Mouse (Mus musculus): ENCODE results near the gene Plcb4. TPM values are rescaled to one million over a fixed set of nuclear protein-coding genes. Genes with fewer than 3 reads are reported as not detected.

Gene Plcb4
- total and polyA plus RNA-seq, 3 experiments: not detected

DNA sequence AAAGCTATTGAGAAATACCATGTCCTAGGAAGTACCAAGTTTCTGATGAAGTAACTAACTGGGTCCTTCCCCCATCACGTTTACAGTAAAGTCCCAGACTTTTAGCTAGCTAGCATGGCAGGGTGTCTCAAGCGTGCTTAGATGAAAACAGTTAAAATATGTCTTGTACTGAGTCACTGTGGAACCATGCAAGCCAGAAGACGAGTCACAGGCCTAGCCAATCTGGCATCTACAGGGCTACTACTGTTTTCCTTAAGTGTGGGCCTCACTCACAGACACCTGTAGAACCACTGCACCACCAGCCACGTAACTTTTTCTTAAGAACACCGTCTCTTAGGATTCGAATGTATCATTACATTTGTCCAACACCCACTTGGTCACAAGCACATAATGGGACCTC, 278.8 kb downstream of the Plcb4 start:
- TF ChIP-seq RAD21 (IDR thresholded peaks at IDR 0.05; ENCODE audit: low read depth, low read length): no peak
- no peak for TF ChIP-seq CTCF (conservative IDR thresholded peaks at IDR 0.05 in 1 of 2, IDR thresholded peaks at IDR 0.05 in 1 of 2; ENCODE audit: low read depth in 2 of 2, low read length in 2 of 2)
- TF ChIP-seq NELFE (IDR thresholded peaks at IDR 0.05; ENCODE audit: low read depth, low read length): no peak
- TF ChIP-seq ZMIZ1 (IDR thresholded peaks at IDR 0.05; ENCODE audit: low read depth, low read length): no peak
- TF ChIP-seq TBP (conservative IDR thresholded peaks at IDR 0.05; ENCODE audit: low read depth, low read length): no peak
- Histone ChIP-seq H3K36me3 (replicated peaks in 1 of 2; ENCODE audit: control insufficient read depth in 1 of 2, insufficient read depth in 1 of 2, low read length in 1 of 2) (no peaks in the 10 kb centered on the region), H3K27ac (ENCODE audit: insufficient read depth, low read depth) (no peak overlapping the region), H3K27me3 (replicated peaks) (no peaks in the 10 kb centered on the region), H3K4me3 (replicated peaks in 1 of 3; ENCODE audit: low read depth in 2 of 3, low read length in 2 of 3, poor library complexity in 1 of 3) (no peak overlapping the region), H3K4me1 (ENCODE audit: control insufficient read depth in 1 of 2, insufficient read depth in 2 of 2) (no peaks in the 10 kb centered on the region), H3K9me3 (replicated peaks; ENCODE audit: low read length) (peaks cover 78% of the 10 kb centered on the region), H3K9ac (ENCODE audit: insufficient read depth, low read depth) (no peak overlapping the region), H3K79me2 (replicated peaks; ENCODE audit: control insufficient read depth, extremely low read depth, insufficient read depth, poor library complexity, severe bottlenecking) (no peaks in the 10 kb centered on the region), H3K4me2 (ENCODE audit: insufficient read depth, low read depth, poor library complexity, severe bottlenecking) (no peak overlapping the region)
- dilution Hi-C loops (cut with MboI; ENCODE audit: extremely low pct_ligation_motif_present, extremely low pct_unique_long_range_greater_than_20kb, low sequenced_read_pairs): no loop called here
- in situ Hi-C loops (cut with MboI; ENCODE audit: low pct_ligation_motif_present, low pct_unique_long_range_greater_than_20kb, low sequenced_read_pairs): no loop called here
- DNase-seq (ENCODE audit: extremely low read depth): no peak

DNA sequence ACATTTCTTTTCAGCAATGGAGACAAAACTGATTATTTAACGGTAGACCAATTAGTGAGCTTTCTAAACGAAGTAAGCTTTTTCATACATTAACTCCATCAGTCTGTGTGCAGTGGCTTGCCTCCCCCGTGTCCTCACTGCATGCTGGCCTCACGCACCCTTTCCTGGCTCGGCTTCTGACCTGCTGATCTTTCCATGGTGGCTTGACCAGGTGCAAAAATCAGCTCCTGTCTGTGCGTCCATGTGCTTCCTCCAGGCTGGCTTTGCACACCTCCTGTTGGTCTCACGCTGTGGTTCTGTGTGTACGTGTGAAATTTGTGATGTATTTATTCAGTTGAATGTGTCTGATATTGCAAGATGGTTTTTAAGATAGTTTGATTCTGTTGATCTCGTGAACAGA, 281.1 kb downstream of the Plcb4 start:
- in situ Hi-C loops (cut with MboI; ENCODE audit: low pct_ligation_motif_present, low pct_unique_long_range_greater_than_20kb, low sequenced_read_pairs): no loop called here
- H3K4me1 ChIP-seq (ENCODE audit: control insufficient read depth in 1 of 2, insufficient read depth in 2 of 2): no peaks in the 10 kb centered on the region
- H3K79me2 ChIP-seq (replicated peaks; ENCODE audit: control insufficient read depth, extremely low read depth, insufficient read depth, poor library complexity, severe bottlenecking): no peaks in the 10 kb centered on the region
- TF ChIP-seq NRF1 (IDR thresholded peaks at IDR 0.05; ENCODE audit: low read depth, low read length): no peak
- no peak for TF ChIP-seq USF2 (conservative IDR thresholded peaks at IDR 0.05; ENCODE audit: low read depth, low read length)
- no peak for TF ChIP-seq ELF1 (IDR thresholded peaks at IDR 0.05; ENCODE audit: low read depth, low read length)
- no peak for TF ChIP-seq JUN (IDR thresholded peaks at IDR 0.05; ENCODE audit: insufficient read depth, low read depth, low read length)
- TF ChIP-seq PAX5 (IDR thresholded peaks at IDR 0.05; ENCODE audit: low read length): no peak
- TF ChIP-seq CHD2 (IDR thresholded peaks at IDR 0.05; ENCODE audit: low read length): no peak
- no peak for TF ChIP-seq EP300 (IDR thresholded peaks at IDR 0.05; ENCODE audit: low read length)
- TF ChIP-seq TBP (conservative IDR thresholded peaks at IDR 0.05; ENCODE audit: low read depth, low read length): no peak
- TF ChIP-seq IRF4 (IDR thresholded peaks at IDR 0.05; ENCODE audit: low read depth, low read length): no peak
- TF ChIP-seq TCF12 (IDR thresholded peaks at IDR 0.05; ENCODE audit: low read depth, low read length): no peak
- TF ChIP-seq MYC (IDR thresholded peaks at IDR 0.05; ENCODE audit: low read depth, low read length): no peak
- TF ChIP-seq MAX (IDR thresholded peaks at IDR 0.05; ENCODE audit: low read length): no peak
- TF ChIP-seq MAFK (IDR thresholded peaks at IDR 0.05; ENCODE audit: insufficient replicate concordance, low read length): no peak
- no peak for TF ChIP-seq JUND (conservative IDR thresholded peaks at IDR 0.05; ENCODE audit: low read depth, low read length)
- dilution Hi-C loops (cut with MboI; ENCODE audit: extremely low pct_ligation_motif_present, extremely low pct_unique_long_range_greater_than_20kb, low sequenced_read_pairs): no loop called here
- H3K27ac ChIP-seq (ENCODE audit: insufficient read depth, low read depth): no peak overlapping the region
- no peaks in the 10 kb centered on the region for H3K27me3 ChIP-seq (replicated peaks)
- no peak for DNase-seq (ENCODE audit: extremely low read depth)
- H3K4me3 ChIP-seq (replicated peaks in 1 of 3; ENCODE audit: low read depth in 2 of 3, low read length in 2 of 3, poor library complexity in 1 of 3): no peak overlapping the region
- H3K36me3 ChIP-seq (replicated peaks in 1 of 2; ENCODE audit: control insufficient read depth in 1 of 2, insufficient read depth in 1 of 2, low read length in 1 of 2): no peaks in the 10 kb centered on the region
- no peak overlapping the region for H3K9ac ChIP-seq (ENCODE audit: insufficient read depth, low read depth)
- no peak overlapping the region for H3K4me2 ChIP-seq (ENCODE audit: insufficient read depth, low read depth, poor library complexity, severe bottlenecking)
- peaks cover 77% of the 10 kb centered on the region for H3K9me3 ChIP-seq (replicated peaks; ENCODE audit: low read length)

All from CH12.LX (cell line).